Mouse (Mus musculus) CH12.LX (cell line): ENCODE results near the gene Rps6kb2. TPM values are rescaled to one million over a fixed set of nuclear protein-coding genes. Genes with fewer than 3 reads are reported as not detected.

Experiments
- DNase-seq: peaks from one replicate; pipeline ENCODE4 v3.0.0-alpha.2; 2013; ENCODE audit errors: extremely low read depth
- H3K27ac ChIP-seq: 2 replicates; pipeline ENCODE4 v1.5.1; 2012; ENCODE audit warnings: low read depth, mild to moderate bottlenecking, control low read depth, moderate library complexity; ENCODE audit not compliant: insufficient read depth
- H3K27me3 ChIP-seq: replicated peaks from 2 replicates; pipeline ENCODE3; 2012; ENCODE audit warnings: inconsistent platforms
- H3K36me3 ChIP-seq, 2 experiments: replicated peaks in 1 of 2; 2 replicates each; pipeline versions ENCODE3 to v1.6.1; 2012; ENCODE audit warnings: inconsistent platforms in 1 of 2, low read length in 1 of 2, mild to moderate bottlenecking in 1 of 2, mixed read lengths in 1 of 2, moderate library complexity in 1 of 2; ENCODE audit not compliant: control insufficient read depth in 1 of 2, insufficient read depth in 1 of 2
- H3K4me1 ChIP-seq, 2 experiments: 2 replicates each; pipeline ENCODE4 v1.6.1; 2012; ENCODE audit warnings: inconsistent platforms in 1 of 2, moderate library complexity in 1 of 2; ENCODE audit not compliant: insufficient read depth in 2 of 2, control insufficient read depth in 1 of 2
- H3K4me2 ChIP-seq: 2 replicates; pipeline ENCODE4 v1.6.1; 2012; ENCODE audit warnings: low read depth, mild to moderate bottlenecking, control low read depth; ENCODE audit not compliant: poor library complexity, insufficient read depth, severe bottlenecking
- H3K4me3 ChIP-seq, 3 experiments: fragments of 150-350 bp in 1 of 3; sonication (generic) in 1 of 3; replicated peaks in 1 of 3; 2 replicates each; pipeline versions ENCODE3 to v1.5.1; 2011 to 2012; ENCODE audit warnings: low read depth in 2 of 3, low read length in 2 of 3, mild to moderate bottlenecking in 2 of 3, moderate library complexity in 2 of 3, control low read depth in 1 of 3, improper control_type of control experiment in 1 of 3, inconsistent platforms in 1 of 3, mixed read lengths in 1 of 3; ENCODE audit not compliant: poor library complexity in 1 of 3
- H3K79me2 ChIP-seq: replicated peaks from 2 replicates; pipeline ENCODE4 v1.6.1; 2012; ENCODE audit warnings: mild to moderate bottlenecking, moderate library complexity; ENCODE audit not compliant: control insufficient read depth, poor library complexity, insufficient read depth, severe bottlenecking; ENCODE audit errors: extremely low read depth
- H3K9ac ChIP-seq: 2 replicates; pipeline ENCODE4 v1.6.1; 2012; ENCODE audit warnings: low read depth, mild to moderate bottlenecking, control low read depth, moderate library complexity; ENCODE audit not compliant: insufficient read depth
- H3K9me3 ChIP-seq: replicated peaks from 2 replicates; pipeline ENCODE3; 2012; ENCODE audit warnings: low read length, inconsistent platforms, mixed read lengths
- BHLHE40 ChIP-seq: IDR thresholded peaks from 2 replicates; pipeline ENCODE4 v1.6.1; 2011; ENCODE audit warnings: mild to moderate bottlenecking, low read depth, low read length, improper control_type of control experiment
- CHD1 ChIP-seq: IDR thresholded peaks from 2 replicates; pipeline ENCODE4 v1.6.1; 2012; ENCODE audit warnings: low read depth, low read length, improper control_type of control experiment, inconsistent platforms
- CHD2 ChIP-seq: IDR thresholded peaks from 2 replicates; pipeline ENCODE4 v1.6.1; 2011; ENCODE audit warnings: low read length, improper control_type of control experiment
- CTCF ChIP-seq, 2 experiments: IDR thresholded peaks in 1 of 2; conservative IDR thresholded peaks in 1 of 2; 2 replicates each; pipeline ENCODE4 v1.5.1; 2011 to 2012; ENCODE audit warnings: low read depth in 2 of 2, low read length in 2 of 2, improper control_type of control experiment in 1 of 2, inconsistent platforms in 1 of 2, mild to moderate bottlenecking in 1 of 2, moderate library complexity in 1 of 2
- E2F4 ChIP-seq: IDR thresholded peaks from 2 replicates; pipeline ENCODE4 v1.6.1; 2011; ENCODE audit warnings: low read depth, low read length, improper control_type of control experiment; ENCODE audit not compliant: insufficient replicate concordance
- ELF1 ChIP-seq: IDR thresholded peaks from 2 replicates; pipeline ENCODE4 v1.6.1; 2014; ENCODE audit warnings: low read depth, mild to moderate bottlenecking, inconsistent platforms, low read length, improper control_type of control experiment
- EP300 ChIP-seq: IDR thresholded peaks from 2 replicates; pipeline ENCODE4 v1.6.1; 2011; ENCODE audit warnings: low read length, improper control_type of control experiment
- ETS1 ChIP-seq: conservative IDR thresholded peaks from 2 replicates; pipeline ENCODE4 v1.6.1; 2012; ENCODE audit warnings: low read depth, mild to moderate bottlenecking, inconsistent platforms, low read length, improper control_type of control experiment, moderate library complexity
- HCFC1 ChIP-seq: IDR thresholded peaks from 2 replicates; pipeline ENCODE4 v1.6.1; 2012; ENCODE audit warnings: low read depth, mild to moderate bottlenecking, inconsistent platforms, low read length, improper control_type of control experiment
- IRF4 ChIP-seq: IDR thresholded peaks from 2 replicates; pipeline ENCODE4 v1.6.1; 2014; ENCODE audit warnings: low read depth, mild to moderate bottlenecking, inconsistent platforms, low read length, improper control_type of control experiment
- JUN ChIP-seq: IDR thresholded peaks from 2 replicates; pipeline ENCODE4 v1.6.1; 2011; ENCODE audit warnings: low read depth, mild to moderate bottlenecking, low read length, improper control_type of control experiment, moderate library complexity; ENCODE audit not compliant: insufficient read depth
- JUND ChIP-seq: conservative IDR thresholded peaks from 2 replicates; pipeline ENCODE4 v1.6.1; 2011; ENCODE audit warnings: low read depth, low read length, improper control_type of control experiment
- KAT2A ChIP-seq: IDR thresholded peaks from 2 replicates; pipeline ENCODE4 v1.6.1; 2012; ENCODE audit warnings: low read length, improper control_type of control experiment, inconsistent platforms; ENCODE audit not compliant: insufficient replicate concordance
- MAX ChIP-seq: IDR thresholded peaks from 2 replicates; pipeline ENCODE4 v1.6.1; 2011; ENCODE audit warnings: low read length, improper control_type of control experiment
- MAZ ChIP-seq: IDR thresholded peaks from 2 replicates; pipeline ENCODE4 v1.6.1; 2012; ENCODE audit warnings: low read depth, mild to moderate bottlenecking, inconsistent platforms, low read length, improper control_type of control experiment, moderate library complexity
- MXI1 ChIP-seq: IDR thresholded peaks from 2 replicates; pipeline ENCODE4 v1.6.1; 2011; ENCODE audit warnings: mild to moderate bottlenecking, low read depth, low read length, improper control_type of control experiment
- NELFE ChIP-seq: IDR thresholded peaks from 2 replicates; pipeline ENCODE4 v1.6.1; 2011; ENCODE audit warnings: low read depth, low read length, improper control_type of control experiment
- NRF1 ChIP-seq: IDR thresholded peaks from 2 replicates; pipeline ENCODE4 v1.6.1; 2014; ENCODE audit warnings: low read depth, mild to moderate bottlenecking, inconsistent platforms, low read length, improper control_type of control experiment, moderate library complexity
- PAX5 ChIP-seq: IDR thresholded peaks from 2 replicates; pipeline ENCODE4 v1.6.1; 2012; ENCODE audit warnings: low read length, inconsistent platforms, mixed read lengths
- POLR2A ChIP-seq: IDR thresholded peaks from 2 replicates; pipeline ENCODE4 v1.6.1; 2011; ENCODE audit warnings: low read depth, mild to moderate bottlenecking, improper control_type of control experiment, low read length
- POLR2AphosphoS2 ChIP-seq: IDR thresholded peaks from 2 replicates; pipeline ENCODE4 v1.6.1; 2011; ENCODE audit warnings: low read depth, low read length, improper control_type of control experiment
- RAD21 ChIP-seq: IDR thresholded peaks from 2 replicates; pipeline ENCODE4 v1.6.1; 2011; ENCODE audit warnings: low read depth, mild to moderate bottlenecking, low read length, improper control_type of control experiment, moderate library complexity
- RCOR1 ChIP-seq: conservative IDR thresholded peaks from 2 replicates; pipeline ENCODE4 v1.6.1; 2012; ENCODE audit warnings: low read depth, mild to moderate bottlenecking, inconsistent platforms, low read length, improper control_type of control experiment
- SIN3A ChIP-seq: IDR thresholded peaks from 2 replicates; pipeline ENCODE4 v1.6.1; 2012; ENCODE audit warnings: low read length, improper control_type of control experiment, inconsistent platforms
- TCF12 ChIP-seq: IDR thresholded peaks from 2 replicates; pipeline ENCODE4 v1.6.1; 2014; ENCODE audit warnings: low read depth, mild to moderate bottlenecking, inconsistent platforms, low read length, improper control_type of control experiment
- UBTF ChIP-seq: IDR thresholded peaks from 2 replicates; pipeline ENCODE4 v1.6.1; 2012; ENCODE audit warnings: low read depth, mild to moderate bottlenecking, inconsistent platforms, low read length, improper control_type of control experiment, moderate library complexity
- USF1 ChIP-seq: IDR thresholded peaks from 2 replicates; pipeline ENCODE4 v1.6.1; 2014; ENCODE audit warnings: low read depth, mild to moderate bottlenecking, inconsistent platforms, low read length, improper control_type of control experiment
- ZKSCAN1 ChIP-seq: IDR thresholded peaks from 2 replicates; pipeline ENCODE4 v1.6.1; 2012; ENCODE audit warnings: low read depth, inconsistent platforms, low read length, improper control_type of control experiment, borderline replicate concordance
- dilution Hi-C: fragments of 300-500 bp; cut with MboI; formaldehyde crosslinking; loops from 2 replicates; pipeline ENCODE4 v1.14.3; 2020; ENCODE audit warnings: low sequenced_read_pairs; ENCODE audit not compliant: extremely low pct_unique_long_range_greater_than_20kb, extremely low pct_ligation_motif_present
- in situ Hi-C: fragments of 300-500 bp; cut with MboI; formaldehyde crosslinking; loops from 3 replicates; pipeline ENCODE4 v1.14.3; 2019; ENCODE audit warnings: low sequenced_read_pairs, low pct_ligation_motif_present, low pct_unique_long_range_greater_than_20kb, mixed read lengths
- polyA plus RNA-seq: library from polyadenylated mRNA; unstranded; fragments of >175 nt; gene quantifications from 2 replicates; pipeline ENCODE4 v1.2.1, GENCODE M21; 2012; ENCODE audit warnings: low read depth; ENCODE audit not compliant: insufficient read length
- total RNA-seq, 2 experiments: library from RNA; depleted of rRNA; stranded (reverse); fragments of 300-350 nt in 1 of 2; fragments of >200 nt in 1 of 2; gene quantifications; 2 replicates each; pipeline ENCODE4 v1.2.3; 2012 to 2014

Rps6kb2 gene
- total and polyA plus RNA-seq, 3 experiments = 9.7 to 26.6 (median 20.7) TPM

DNA sequence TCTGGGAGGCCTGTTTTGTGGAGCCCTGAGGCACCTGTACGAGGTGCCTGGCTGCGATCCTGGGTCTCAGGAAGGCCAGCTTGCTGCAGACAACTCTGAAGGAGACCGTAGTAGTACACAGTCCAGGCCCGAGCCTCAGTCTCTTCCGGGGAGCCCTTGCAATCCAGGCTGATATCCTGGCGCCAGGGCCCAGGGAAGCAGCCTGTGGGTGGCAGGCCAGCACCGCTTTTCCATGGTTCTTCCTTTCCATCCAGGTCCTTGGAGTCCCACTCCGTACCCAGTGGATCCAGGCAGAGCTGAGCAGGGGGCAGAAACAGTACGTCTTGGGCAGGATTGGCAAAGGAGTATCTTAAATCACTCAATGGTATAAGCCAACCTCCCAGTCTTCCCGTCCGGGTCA lies 9.8 kb upstream of the Rps6kb2 start:
- dilution Hi-C loops = no loop called here
- H3K36me3 ChIP-seq = peaks cover 0 to 41% of the 10 kb centered on the region in 2 experiments
- no peak for DNase-seq
- H3K4me3 ChIP-seq = no peak overlapping the region
- peaks cover 2% of the 10 kb centered on the region for H3K9me3 ChIP-seq
- no peak overlapping the region for H3K4me2 ChIP-seq
- peaks cover 11 to 45% of the 10 kb centered on the region in 2 experiments for H3K4me1 ChIP-seq
- no peaks in the 10 kb centered on the region for H3K27me3 ChIP-seq
- TF ChIP-seq POLR2A (no peak), HCFC1 (no peak), UBTF (no peak), E2F4 (no peak), JUN (no peak), SIN3A (no peak), NELFE (no peak), CHD2 (no peak), EP300 (no peak), ZKSCAN1 (no peak), PAX5 (no peak), RAD21 (no peak), RCOR1 (no peak), TCF12 (no peak), POLR2AphosphoS2 (no peak), MAZ (no peak), MXI1 (no peak), USF1 (no peak), ETS1 (no peak)
- no peak overlapping the region for H3K27ac ChIP-seq
- H3K79me2 ChIP-seq = no peaks in the 10 kb centered on the region
- in situ Hi-C loops = no loop called here
- no peak overlapping the region for H3K9ac ChIP-seq

DNA sequence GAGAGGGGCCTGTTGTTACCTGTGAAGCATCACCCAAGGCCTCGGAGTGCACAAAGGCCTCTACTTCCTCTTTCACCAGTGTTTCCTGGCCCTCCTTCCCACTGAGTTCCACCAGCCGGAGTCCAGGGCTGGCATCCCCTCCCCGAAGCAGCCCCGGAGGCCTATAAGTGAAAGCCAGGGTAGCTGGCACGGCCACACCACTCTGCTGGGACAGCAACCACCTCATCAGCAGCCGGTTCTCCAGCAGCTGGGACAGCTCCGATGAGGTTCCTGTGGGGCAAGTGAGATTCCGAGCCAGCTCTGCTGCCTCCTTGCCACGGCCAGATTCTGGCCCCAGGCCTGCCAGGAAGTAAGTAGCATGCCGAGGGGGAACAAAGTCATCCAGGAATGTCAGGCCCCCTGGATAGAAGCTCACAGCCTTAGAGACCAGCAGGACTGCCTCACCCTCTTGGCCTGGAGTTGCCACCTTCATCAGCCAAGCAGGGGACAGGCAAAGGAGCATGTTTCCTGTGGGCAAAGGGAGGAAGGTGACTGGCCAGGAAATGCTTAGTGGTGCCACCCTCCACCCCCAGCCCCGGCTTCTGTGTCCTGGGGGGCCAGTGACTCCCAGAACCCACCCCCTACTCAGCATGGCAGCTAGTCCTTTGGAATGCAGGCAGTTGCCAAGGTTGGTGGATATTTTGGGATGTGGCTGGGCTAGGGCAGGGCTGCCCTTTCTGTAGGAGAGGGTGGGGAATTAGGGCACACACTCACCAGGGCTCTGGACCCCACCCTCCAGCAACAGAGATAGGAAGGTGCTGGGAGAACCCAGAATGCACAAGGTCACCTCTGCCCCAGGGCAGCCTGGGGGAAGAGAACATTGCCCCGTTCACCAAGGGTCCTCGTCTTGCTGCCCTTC lies 8.5 kb upstream of the Rps6kb2 start:
- peaks cover 2% of the 10 kb centered on the region for H3K9me3 ChIP-seq
- no peak for DNase-seq
- H3K4me2 ChIP-seq = no peak overlapping the region
- in situ Hi-C loops (no loop called here), dilution Hi-C loops (no loop called here)
- TF ChIP-seq BHLHE40 (no peak), CTCF (conservative IDR thresholded peaks at IDR 0.05 in 1 of 2, IDR thresholded peaks at IDR 0.05 in 1 of 2; ENCODE audit: low read depth in 2 of 2, low read length in 2 of 2) (no peak), NRF1 (no peak), ELF1 (no peak), IRF4 (no peak), KAT2A (no peak), POLR2AphosphoS2 (no peak), EP300 (no peak), POLR2A (no peak), CHD1 (no peak), SIN3A (no peak), JUND (no peak), MAX (no peak)
- H3K79me2 ChIP-seq = no peaks in the 10 kb centered on the region
- H3K36me3 ChIP-seq = peaks cover 0 to 34% of the 10 kb centered on the region in 2 experiments
- peaks cover 11 to 45% of the 10 kb centered on the region in 2 experiments for H3K4me1 ChIP-seq
- no peak overlapping the region for H3K27ac ChIP-seq
- H3K27me3 ChIP-seq = no peaks in the 10 kb centered on the region
- no peak overlapping the region for H3K4me3 ChIP-seq
- no peak overlapping the region for H3K9ac ChIP-seq
